ENCODE assay signal across 16 mouse cellular contexts in the genomic region with DNA sequence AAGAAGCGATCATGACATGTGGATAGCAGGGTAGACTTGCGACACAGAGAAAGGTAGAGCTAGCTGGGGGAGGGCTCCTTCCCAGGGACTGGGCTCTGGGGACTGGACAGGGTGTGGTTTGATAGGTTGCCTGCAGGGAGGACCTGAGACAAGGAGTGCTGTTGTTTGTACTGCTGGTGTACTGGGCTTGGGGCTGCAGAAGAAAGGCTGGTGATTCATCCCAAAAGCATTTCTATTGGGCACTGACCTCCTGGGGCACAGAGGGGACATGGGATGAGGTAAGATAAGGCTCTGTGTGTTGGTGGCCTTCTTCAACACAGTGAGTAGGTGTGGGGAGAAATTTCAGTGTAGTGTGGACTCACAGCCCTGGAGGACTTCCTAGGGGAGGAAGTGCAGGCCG. TPM values are rescaled to one million over a fixed set of nuclear protein-coding genes. Genes with fewer than 3 reads are reported as not detected.
DNase-seq lines count a peak whose midpoint lies in the region; ATAC-seq and TF ChIP-seq lines count a peak whose summit lies in the region.
"Had no signal": no experiment of that assay in that cellular context is flagged by ENCODE, and none has a peak within 500 bp of the region (broad histone marks: within the 10 kb centered on the region; RNA-seq: fewer than 3 reads in every experiment).

No protein-coding gene starts in this region.

- no peak overlapping the region for H3K9ac ChIP-seq in lung, embryonic 14.5 days
- H3K9ac ChIP-seq in forebrain, postnatal 0 days: no peak overlapping the region
- no peak overlapping the region for H3K9ac ChIP-seq in forebrain, embryonic 11.5 days (ENCODE audit: low read length)
- H3K9ac ChIP-seq: hindbrain, embryonic 13.5 days; midbrain, embryonic 13.5 days had no signal

- H3K36me3 ChIP-seq in heart, embryonic 10.5 days: no peaks in the 10 kb centered on the region
- no peaks in the 10 kb centered on the region for H3K36me3 ChIP-seq in lung, embryonic 14.5 days (ENCODE audit: insufficient read depth)
- peaks cover 10% of the 10 kb centered on the region for H3K36me3 ChIP-seq in limb, embryonic 10.5 days
- H3K36me3 ChIP-seq in forebrain, postnatal 0 days (ENCODE audit: insufficient read depth): no peaks in the 10 kb centered on the region
- H3K36me3 ChIP-seq in forebrain, embryonic 11.5 days (ENCODE audit: control insufficient read depth, insufficient read depth, low read length): no peaks in the 10 kb centered on the region
- H3K36me3 ChIP-seq: hindbrain, embryonic 13.5 days; midbrain, embryonic 13.5 days had no signal

- 34% methylated on average over 3 of the region's 3 CpGs for WGBS in heart, embryonic 10.5 days
- WGBS in lung, embryonic 14.5 days: 33% methylated on average over 3 of the region's 3 CpGs
- WGBS in limb, embryonic 10.5 days: 49% methylated on average over 3 of the region's 3 CpGs
- 81% methylated on average over 3 of the region's 3 CpGs for WGBS in forebrain, postnatal 0 days
- 87% methylated on average over 3 of the region's 3 CpGs for WGBS in forebrain, embryonic 11.5 days

- peaks cover 97% of the 10 kb centered on the region for H3K4me1 ChIP-seq in heart, embryonic 10.5 days
- H3K4me1 ChIP-seq in lung, embryonic 14.5 days (ENCODE audit: insufficient read depth): peaks cover 58% of the 10 kb centered on the region
- H3K4me1 ChIP-seq in limb, embryonic 10.5 days: peaks cover 98% of the 10 kb centered on the region
- peaks cover 16% of the 10 kb centered on the region; the same call in 1 of the 2 replicates for H3K4me1 ChIP-seq in forebrain, postnatal 0 days (ENCODE audit: insufficient read depth)
- peaks cover 15% of the 10 kb centered on the region for H3K4me1 ChIP-seq in forebrain, embryonic 11.5 days (replicated peaks; ENCODE audit: control insufficient read depth, insufficient read depth, low read length)

- TF ChIP-seq CTCF in lung, embryonic 14.5 days (IDR thresholded peaks at IDR 0.05; ENCODE audit: low read depth): no peak
- TF ChIP-seq CTCF in forebrain, postnatal 0 days (IDR thresholded peaks at IDR 0.05; ENCODE audit: low read depth): no peak

- ATAC-seq in lung, embryonic 14.5 days (ENCODE audit: insufficient read depth): peak; percentile 25; the same call in 1 of the 2 replicates
- no peak for ATAC-seq in forebrain, postnatal 0 days
- no peak for ATAC-seq in forebrain, embryonic 11.5 days (replicated peaks; ENCODE audit: low FRiP score)
- ATAC-seq: midbrain, embryonic 13.5 days had no signal

- intact Hi-C loops in heart, postnatal 25 days (cut with DNase I): loop anchor here (5.0 kb wide), 1 partner anchor 34 kb away; no protein-coding TSS in a partner anchor

- no peaks in the 10 kb centered on the region for H3K9me3 ChIP-seq in heart, embryonic 10.5 days
- no peaks in the 10 kb centered on the region for H3K9me3 ChIP-seq in lung, embryonic 14.5 days (ENCODE audit: low read depth, low read length)
- no peaks in the 10 kb centered on the region for H3K9me3 ChIP-seq in limb, embryonic 10.5 days (replicated peaks)
- no peaks in the 10 kb centered on the region for H3K9me3 ChIP-seq in forebrain, postnatal 0 days (ENCODE audit: low read length)
- no peaks in the 10 kb centered on the region for H3K9me3 ChIP-seq in forebrain, embryonic 11.5 days (ENCODE audit: control insufficient read depth, low read length)
- H3K9me3 ChIP-seq: hindbrain, embryonic 13.5 days; midbrain, embryonic 13.5 days had no signal

- DNase-seq in heart, embryonic 10.5 days (ENCODE audit: low spot score): no peak
- DNase-seq in heart, postnatal 25 days (ENCODE audit: low spot score): no peak
- no peak for DNase-seq in lung, embryonic 14.5 days
- no peak for DNase-seq in lung, postnatal 4 days
- DNase-seq in MN1 (ENCODE audit: low spot score): peak; percentile 18
- no peak for DNase-seq in limb, embryonic 10.5 days (ENCODE audit: low spot score)
- no peak for DNase-seq in forebrain, postnatal 0 days
- DNase-seq in forebrain, embryonic 11.5 days (ENCODE audit: low spot score): no peak
- DNase-seq: gastrocnemius, postnatal 25 days; kidney, adult 8-10 months; liver; spleen, adult 18-20 months had no signal

- H3K4me3 ChIP-seq in heart, embryonic 10.5 days: no peak overlapping the region
- H3K4me3 ChIP-seq in lung, embryonic 14.5 days (ENCODE audit: low read depth, low read length): no peak overlapping the region
- H3K4me3 ChIP-seq in limb, embryonic 10.5 days: no peak overlapping the region
- H3K4me3 ChIP-seq in forebrain, postnatal 0 days (ENCODE audit: low read depth, low read length): no peak overlapping the region
- no peak overlapping the region for H3K4me3 ChIP-seq in forebrain, embryonic 11.5 days (ENCODE audit: low read depth, low read length)
- H3K4me3 ChIP-seq: hindbrain, embryonic 13.5 days; midbrain, embryonic 13.5 days had no signal

- no peaks in the 10 kb centered on the region for H3K27me3 ChIP-seq in heart, embryonic 10.5 days (ENCODE audit: insufficient read depth, poor library complexity, severe bottlenecking)
- H3K27me3 ChIP-seq in lung, embryonic 14.5 days (ENCODE audit: insufficient read depth, low read length): no peaks in the 10 kb centered on the region
- H3K27me3 ChIP-seq in limb, embryonic 10.5 days (ENCODE audit: low read depth, poor library complexity, severe bottlenecking): no peaks in the 10 kb centered on the region
- no peaks in the 10 kb centered on the region for H3K27me3 ChIP-seq in forebrain, postnatal 0 days (ENCODE audit: insufficient read depth, low read length)
- H3K27me3 ChIP-seq in forebrain, embryonic 11.5 days (ENCODE audit: control insufficient read depth, insufficient read depth, low read length): no peaks in the 10 kb centered on the region
- H3K27me3 ChIP-seq: hindbrain, embryonic 13.5 days; midbrain, embryonic 13.5 days had no signal

- H3K4me2 ChIP-seq in lung, embryonic 14.5 days: no peak overlapping the region
- H3K4me2 ChIP-seq in forebrain, postnatal 0 days (ENCODE audit: low read depth): no peak overlapping the region
- H3K4me2 ChIP-seq in forebrain, embryonic 11.5 days (ENCODE audit: low read depth, low read length, severe bottlenecking): no peak overlapping the region
- H3K4me2 ChIP-seq: hindbrain, embryonic 13.5 days; midbrain, embryonic 13.5 days had no signal

- H3K27ac ChIP-seq in heart, embryonic 10.5 days: peak overlapping the region; percentile 60
- peak overlapping the region; percentile 25; the same call in 1 of the 2 replicates for H3K27ac ChIP-seq in lung, embryonic 14.5 days (ENCODE audit: low read depth)
- H3K27ac ChIP-seq in limb, embryonic 10.5 days: peak overlapping the region; percentile 51; the same call in 1 of the 2 replicates
- no peak overlapping the region for H3K27ac ChIP-seq in forebrain, postnatal 0 days (ENCODE audit: low read depth, low read length)
- no peak overlapping the region for H3K27ac ChIP-seq in forebrain, embryonic 11.5 days (ENCODE audit: low read depth, low read length)
- H3K27ac ChIP-seq: macrophage; midbrain, embryonic 13.5 days had no signal

RNA-seq across cellular contexts. Expression of a gene that starts 29.2 kb away (rescaled TPM):
- 41.9 and 45.9 TPM in 2 replicates for polyA plus RNA-seq in heart, embryonic 10.5 days (2016; fragmentation: Nextera tagmentation; extraction: Ambion mirVana)
- total RNA-seq in heart, postnatal 25 days (2021): 10 to 100 TPM; 11.6 to 12.5 TPM
- 23.4 and 24.1 TPM in 2 replicates for polyA plus RNA-seq in lung, embryonic 14.5 days (2014; fragmentation: Nextera tagmentation; extraction: Ambion mirVana)
- polyA plus RNA-seq in limb, embryonic 10.5 days (2016; fragmentation: Nextera tagmentation; extraction: Ambion mirVana): 59.9 and 84.9 TPM in 2 replicates
- 54.8 and 74.0 TPM in 2 replicates for total RNA-seq in forebrain, postnatal 0 days (2014; rRNA removed)
- polyA plus RNA-seq in forebrain, postnatal 0 days (2015; fragmentation: Nextera tagmentation; extraction: Ambion mirVana): 59.9 and 77.0 TPM in 2 replicates
- 19.1 and 19.3 TPM in 2 replicates for polyA plus RNA-seq in forebrain, embryonic 11.5 days (2014; fragmentation: Nextera tagmentation; extraction: Ambion mirVana)
- total RNA-seq: MEL had no signal

Comparison
In these comparisons a context has a peak if more than half of its experiments do, and no peak if none do; other contexts are left out.
1. H3K27ac ChIP-seq: peak in heart, embryonic 10.5 days (single experiment), lung, embryonic 14.5 days (single experiment) and limb, embryonic 10.5 days (single experiment); none in forebrain, postnatal 0 days (single experiment) and forebrain, embryonic 11.5 days (single experiment).